Mouse (Mus musculus) adrenal gland, adult (tissue): ENCODE results near the gene Ptprs.

Source experiments
- DNase-seq, 2 experiments: peaks; one replicate each; pipeline ENCODE4 v3.0.0; 2022 to 2023; ENCODE audit warnings: low spot score in 1 of 2; ENCODE audit not compliant: inconsistent age in 2 of 2

Ptprs gene

GRCm38 (mm10) chr17:56384903-56385302 lies 91.4 kb downstream of the Ptprs start:
- no peak for DNase-seq

- no peak for DNase-seq
Observed at GRCm38 (mm10) chr17:56382997-56383396, 93.3 kb downstream of the Ptprs start.

GRCm38 (mm10) chr17:56381183-56381582 lies 95.1 kb downstream of the Ptprs start:
- no peak for DNase-seq

DNA sequence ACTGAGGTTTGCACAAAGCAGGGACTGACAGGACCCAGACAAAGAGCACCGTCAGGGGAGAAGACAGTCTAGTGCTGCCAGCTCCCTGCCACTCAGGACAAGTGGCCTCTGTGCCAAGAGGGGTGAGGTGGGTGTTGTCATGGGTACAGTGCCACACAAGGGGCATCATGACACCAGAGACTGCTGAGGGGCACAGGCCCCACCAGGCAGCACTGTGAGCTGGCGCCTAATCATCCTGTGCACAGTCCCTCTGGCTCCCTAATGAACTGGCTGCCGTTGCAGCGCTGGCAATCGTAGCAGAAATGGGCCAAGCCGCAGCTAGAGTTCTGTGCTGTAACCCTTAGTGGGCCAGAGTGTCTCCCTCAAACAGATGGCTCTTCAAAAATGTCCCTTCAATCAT lies 96.0 kb downstream of the Ptprs start:
- no peak for DNase-seq

DNA sequence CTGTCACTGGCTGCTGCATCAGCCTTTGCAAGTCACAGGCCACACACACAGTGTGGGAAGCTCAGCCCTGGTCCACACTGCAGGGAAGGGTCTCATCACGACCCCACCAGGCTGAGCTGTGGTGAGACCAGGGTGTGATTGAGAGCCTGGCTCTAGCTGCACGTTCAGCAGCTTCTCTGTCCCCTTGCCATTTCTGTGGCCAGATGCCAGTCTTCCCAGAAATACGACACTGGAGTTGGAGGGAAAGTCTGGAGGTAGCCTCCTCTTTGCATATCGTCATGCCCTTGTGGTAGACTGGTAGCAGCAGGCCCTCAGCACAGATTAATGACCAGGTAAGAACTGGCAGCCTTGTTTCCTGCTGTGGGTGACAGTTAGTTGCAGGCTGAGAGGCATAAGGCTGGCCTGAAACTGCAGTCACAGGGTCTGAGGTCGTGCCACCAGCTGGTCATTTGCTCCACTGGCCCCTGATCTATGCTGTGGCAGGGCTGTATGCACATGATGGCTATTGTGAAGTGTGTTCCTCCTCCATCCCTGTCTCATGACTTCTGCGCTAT lies 96.9 kb downstream of the Ptprs start:
- DNase-seq, result no peak

DNA sequence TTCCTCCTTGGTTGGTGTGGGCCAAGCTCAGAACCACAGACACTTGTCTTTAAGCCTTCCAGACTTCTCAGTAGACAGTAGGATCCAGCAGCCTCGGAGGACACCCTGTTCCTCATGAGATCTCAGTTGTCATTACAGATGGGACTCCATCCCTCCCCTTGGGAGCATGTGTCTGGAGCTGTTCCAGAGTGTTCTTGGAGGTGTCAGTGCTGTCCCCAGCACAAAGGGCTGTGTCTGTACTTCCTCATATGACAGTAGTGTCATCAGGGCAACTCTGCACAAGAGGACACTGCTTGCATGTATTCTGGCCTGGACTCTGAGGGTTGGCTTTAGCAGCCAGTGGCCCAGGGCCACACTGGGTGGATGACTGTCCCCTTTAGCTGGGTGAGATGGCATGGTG lies 101.4 kb downstream of the Ptprs start:
- no peak for DNase-seq

DNA sequence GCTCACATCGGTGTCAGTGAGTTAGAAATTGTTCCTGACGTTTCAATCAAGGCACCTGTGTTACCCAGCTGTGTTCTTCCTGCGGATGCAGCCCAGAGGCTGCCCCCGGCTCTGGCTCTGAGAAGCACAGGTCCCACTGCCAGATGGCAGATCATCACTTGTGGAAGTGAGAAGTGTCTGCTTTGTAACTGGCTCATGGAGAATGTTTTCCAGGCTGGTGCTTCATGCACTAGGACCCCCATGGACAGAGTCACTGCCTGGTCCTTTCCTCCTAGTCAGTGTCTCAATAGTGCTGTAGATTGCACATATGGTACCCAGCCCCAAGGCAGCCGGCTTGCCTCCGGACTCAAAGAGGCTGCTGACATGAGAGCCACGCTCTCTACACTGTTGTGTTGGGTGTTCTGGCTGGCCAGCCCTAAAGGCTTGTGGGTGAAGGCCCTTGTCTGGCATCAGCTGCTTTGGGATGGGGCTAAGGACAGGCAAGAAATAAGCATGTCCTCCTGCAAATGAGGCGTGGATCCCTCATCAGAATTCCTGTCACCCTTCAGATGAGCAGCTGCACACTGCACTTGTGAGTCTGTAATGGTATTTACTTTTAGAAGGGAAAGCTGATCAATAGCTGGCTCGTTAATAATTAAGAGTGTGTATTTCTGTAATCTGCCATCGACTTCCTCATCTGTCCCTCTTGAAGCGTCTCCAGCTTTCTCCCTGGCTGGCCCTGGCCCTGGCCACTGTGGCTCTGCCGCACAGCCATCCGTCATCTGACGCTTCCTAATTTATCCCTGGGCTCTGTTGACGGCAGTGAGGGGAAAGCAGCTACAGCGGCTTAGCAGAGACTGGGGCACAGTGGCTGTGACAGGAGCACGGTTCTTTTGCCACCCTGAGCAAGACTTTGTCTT lies 102.9 kb downstream of the Ptprs start:
- no peak for DNase-seq

GRCm38 (mm10) chr17:56372109-56372508 lies 104.2 kb downstream of the Ptprs start:
- DNase-seq, result no peak

- no peak for DNase-seq
Observed at GRCm38 (mm10) chr17:56371029-56371660, 105.1 kb downstream of the Ptprs start.

DNA sequence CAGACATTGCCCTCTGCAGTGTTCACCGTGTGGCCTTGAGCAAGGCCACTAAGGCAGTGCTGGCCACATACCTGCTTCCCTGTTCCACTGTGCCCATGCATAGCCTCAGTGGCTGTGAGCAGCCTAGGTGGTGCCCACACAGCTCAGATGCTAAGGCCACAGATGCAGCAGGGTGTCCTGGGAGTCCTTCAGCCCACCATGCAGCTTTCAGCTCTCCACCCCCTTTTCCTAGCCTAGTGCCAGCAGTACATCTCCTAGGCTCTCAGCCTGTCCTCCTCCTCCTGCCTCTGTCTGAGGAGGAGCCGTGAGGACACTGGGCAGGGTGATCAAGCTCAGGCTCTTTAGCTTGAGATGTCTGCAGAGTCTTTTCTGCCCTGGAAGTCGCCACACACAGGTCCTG lies 106.2 kb downstream of the Ptprs start:
- DNase-seq, result no peak

- no peak for DNase-seq
Observed at GRCm38 (mm10) chr17:56368291-56368790, 107.9 kb downstream of the Ptprs start.

GRCm38 (mm10) chr17:56365791-56366673 lies 110.3 kb downstream of the Ptprs start:
- no peak for DNase-seq
